Mouse (Mus musculus) ES-Bruce4 (cell line): Measurements from ENCODE around the gene Trim14. TPM values are rescaled to one million over a fixed set of nuclear protein-coding genes. Genes with fewer than 3 reads are reported as not detected.

Source experiments
- H3K27ac ChIP-seq: 2 replicates; pipeline ENCODE4 v1.5.1; 2012; ENCODE audit warnings: low read length, inconsistent platforms; ENCODE audit not compliant: insufficient read depth
- H3K27me3 ChIP-seq: 2 replicates; pipeline ENCODE4 v1.6.1; 2012; ENCODE audit warnings: mild to moderate bottlenecking, low read length, inconsistent platforms; ENCODE audit not compliant: control insufficient read depth, poor library complexity, insufficient read depth, severe bottlenecking
- H3K36me3 ChIP-seq: 2 replicates; pipeline ENCODE4 v1.6.1; 2012; ENCODE audit warnings: inconsistent platforms, mild to moderate bottlenecking, low read length, moderate library complexity; ENCODE audit not compliant: control insufficient read depth, poor library complexity, insufficient read depth, severe bottlenecking
- H3K4me1 ChIP-seq: one replicate; pipeline ENCODE4 v1.8.1; 2011; ENCODE audit warnings: low read length; ENCODE audit not compliant: control insufficient read depth, insufficient read depth
- H3K4me3 ChIP-seq: 2 replicates; pipeline ENCODE4 v1.5.1; 2011; ENCODE audit warnings: low read depth, mild to moderate bottlenecking, low read length
- H3K9ac ChIP-seq: 2 replicates; pipeline ENCODE4 v1.6.1; 2012; ENCODE audit warnings: low read depth, mild to moderate bottlenecking, inconsistent platforms; ENCODE audit not compliant: poor library complexity, severe bottlenecking
- H3K9me3 ChIP-seq: replicated peaks from 2 replicates; pipeline ENCODE4 v1.6.1; 2012; ENCODE audit warnings: mild to moderate bottlenecking, low read length, inconsistent platforms; ENCODE audit not compliant: control insufficient read depth, poor library complexity, insufficient read depth, severe bottlenecking
- CTCF ChIP-seq: IDR thresholded peaks from one replicate; pipeline ENCODE4 v1.8.1; 2011; ENCODE audit warnings: low read depth, low read length
- EP300 ChIP-seq: IDR thresholded peaks from 2 replicates; pipeline ENCODE4 v1.6.1; 2011; ENCODE audit warnings: low read depth, low read length; ENCODE audit not compliant: insufficient read depth
- POLR2A ChIP-seq: IDR thresholded peaks from one replicate; pipeline ENCODE4 v1.8.1; 2011; ENCODE audit warnings: low read length; ENCODE audit not compliant: insufficient read depth
- polyA plus RNA-seq: library from polyadenylated mRNA; stranded (reverse); fragments of >200 nt; gene quantifications from 2 replicates; pipeline ENCODE4 v1.2.4, GENCODE M21; 2011; ENCODE audit warnings: low read depth; ENCODE audit not compliant: missing spikeins, insufficient read depth, insufficient read length

The Trim14 gene
- polyA plus RNA-seq, 1 experiment, result 5.7 TPM

- Histone ChIP-seq H3K9ac (no peak overlapping the region), H3K27ac (no peak overlapping the region), H3K36me3 (peaks cover 7% of the 10 kb centered on the region; the same call in 1 of the 2 replicates), H3K27me3 (no peaks in the 10 kb centered on the region), H3K4me1 (no peaks in the 10 kb centered on the region), H3K4me3 (no peak overlapping the region), H3K9me3 (peaks cover 2% of the 10 kb centered on the region; the same call in 1 of the 2 replicates)
- TF ChIP-seq POLR2A (no peak), EP300 (no peak), CTCF (no peak)
Measured at GRCm38 (mm10) chr4:46505361-46506057, 30.4 kb downstream of the Trim14 start.

GRCm38 (mm10) chr4:46503881-46504280 is 32.1 kb downstream of the Trim14 start:
- Histone ChIP-seq H3K27ac (no peak overlapping the region), H3K9me3 (no peaks in the 10 kb centered on the region), H3K9ac (no peak overlapping the region), H3K4me3 (no peak overlapping the region), H3K4me1 (no peaks in the 10 kb centered on the region), H3K27me3 (no peaks in the 10 kb centered on the region), H3K36me3 (peaks cover 15% of the 10 kb centered on the region)
- TF ChIP-seq CTCF (no peak), POLR2A (no peak), EP300 (no peak)

GRCm38 (mm10) chr4:46502606-46503502 is 33.1 kb downstream of the Trim14 start:
- no peaks in the 10 kb centered on the region for H3K9me3 ChIP-seq
- no peak overlapping the region for H3K9ac ChIP-seq
- H3K27ac ChIP-seq, result no peak overlapping the region
- no peaks in the 10 kb centered on the region for H3K27me3 ChIP-seq
- no peaks in the 10 kb centered on the region for H3K4me1 ChIP-seq
- H3K4me3 ChIP-seq, result no peak overlapping the region
- TF ChIP-seq EP300, result no peak
- no peak for TF ChIP-seq POLR2A
- TF ChIP-seq CTCF, result no peak
- H3K36me3 ChIP-seq, result peaks cover 15% of the 10 kb centered on the region

GRCm38 (mm10) chr4:46498976-46499375 is 37.0 kb downstream of the Trim14 start:
- Histone ChIP-seq H3K36me3 (peaks cover 21% of the 10 kb centered on the region), H3K4me1 (no peaks in the 10 kb centered on the region), H3K27ac (no peak overlapping the region), H3K4me3 (no peak overlapping the region), H3K9ac (no peak overlapping the region), H3K27me3 (no peaks in the 10 kb centered on the region), H3K9me3 (no peaks in the 10 kb centered on the region)
- TF ChIP-seq CTCF, result peak; percentile 18
- TF ChIP-seq EP300, result no peak

- H3K9ac ChIP-seq, result no peak overlapping the region
- no peak overlapping the region for H3K4me3 ChIP-seq
- no peak for TF ChIP-seq EP300
- TF ChIP-seq CTCF, result no peak
- TF ChIP-seq POLR2A, result no peak
- H3K36me3 ChIP-seq, result peaks cover 24% of the 10 kb centered on the region
- H3K27me3 ChIP-seq, result no peaks in the 10 kb centered on the region
- H3K9me3 ChIP-seq, result no peaks in the 10 kb centered on the region
- no peaks in the 10 kb centered on the region for H3K4me1 ChIP-seq
- H3K27ac ChIP-seq, result no peak overlapping the region
Measured at GRCm38 (mm10) chr4:46498511-46498910, 37.4 kb downstream of the Trim14 start.
